Mouse (Mus musculus) cerebral cortex, adult 2 months (tissue): Measurements from ENCODE around the gene Polr3a.

Experiments
- WGBS: fragments of 180-500 bp; shearing (Covaris S2); methylation state at CpG from one replicate; pipeline ENCODE4 v1.1.7; 2018; 5-methylcytosine and 5-hydroxymethylcytosine counted together

The Polr3a gene

DNA sequence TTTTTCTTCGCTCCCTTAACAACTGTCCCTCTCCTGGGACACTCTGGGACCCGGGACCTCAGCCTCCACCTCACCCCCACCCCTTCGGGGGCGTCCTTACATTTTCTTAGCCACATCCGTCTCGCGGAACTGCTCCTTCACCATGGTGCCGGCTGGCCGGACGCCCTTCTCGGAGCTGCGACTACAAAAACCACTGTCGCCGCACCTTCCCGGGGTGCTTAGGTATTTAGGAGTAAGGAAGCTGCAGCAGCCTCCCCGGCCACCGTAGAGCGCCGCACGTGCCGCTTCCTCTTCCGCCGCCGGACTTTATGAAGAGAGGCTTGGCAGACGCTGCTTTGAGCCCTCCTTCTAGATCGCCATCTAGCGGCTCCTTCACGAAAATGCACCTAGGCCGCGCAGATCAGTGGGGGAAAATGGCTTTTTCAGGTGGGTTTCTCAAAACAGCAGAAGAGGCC, at the start of gene Polr3a, which contains the start of gene Rps24:
Gene Polr3a, minus strand, starts transcription at position 286 of the 455 bp plus-strand sequence.
Gene Rps24, plus strand, starts transcription at position 353 of the 455 bp plus-strand sequence.
- under 1% methylated on average over 30 of the region's 30 CpGs for WGBS

- WGBS = 83% methylated on average over 9 of the region's 9 CpGs
Observed at GRCm38 (mm10) chr14:24534865-24535545, 48.1 kb upstream of the Polr3a start.

- WGBS = 28% methylated on average over 6 of the region's 6 CpGs
Observed at GRCm38 (mm10) chr14:24530228-24530627, 43.4 kb upstream of the Polr3a start.

GRCm38 (mm10) chr14:24526440-24526839, 39.6 kb upstream of the Polr3a start:
- 46% methylated on average over 10 of the region's 10 CpGs for WGBS

DNA sequence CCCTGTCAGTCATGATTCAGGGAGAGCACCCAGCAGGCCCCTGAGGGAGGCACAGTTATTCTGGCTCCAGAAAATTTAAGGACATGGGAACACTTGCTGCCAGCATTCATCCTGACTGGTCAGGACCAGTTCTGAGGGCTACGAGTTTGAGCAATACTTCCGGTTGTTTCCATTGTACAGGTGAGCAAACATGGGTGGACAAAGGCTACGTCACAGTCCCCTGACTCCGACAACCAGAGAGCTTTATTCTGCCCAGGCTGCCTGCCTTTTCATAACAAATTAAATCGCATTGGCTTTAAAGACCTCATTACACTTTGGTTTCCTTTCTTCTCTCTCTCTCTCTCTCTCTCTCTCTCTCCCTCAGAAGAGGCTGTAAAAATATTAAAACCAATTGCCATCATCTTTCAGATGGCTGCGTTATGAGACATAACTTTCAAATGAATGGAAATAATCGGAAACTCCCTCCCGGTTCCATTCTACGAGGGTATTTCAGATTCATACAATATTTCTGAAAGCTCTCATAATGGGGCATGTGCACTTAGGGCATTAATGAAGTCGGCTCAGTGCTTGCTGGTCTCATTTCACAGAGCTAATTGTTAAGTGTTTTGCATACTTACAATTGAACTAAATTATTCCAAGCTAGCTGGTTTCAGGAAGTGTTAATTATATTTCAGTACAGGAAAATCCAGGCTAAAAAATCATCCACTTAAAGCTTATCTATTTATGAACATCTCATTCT, 39.0 kb upstream of the Polr3a start:
- whole genome bisulfite sequencing = 55% methylated on average over 10 of the region's 10 CpGs

GRCm38 (mm10) chr14:24525137-24525536, 38.3 kb upstream of the Polr3a start:
- 76% methylated on average over 3 of the region's 3 CpGs for WGBS

GRCm38 (mm10) chr14:24521597-24521996, 34.7 kb upstream of the Polr3a start:
- 88% methylated on average over 8 of the region's 8 CpGs for WGBS

DNA sequence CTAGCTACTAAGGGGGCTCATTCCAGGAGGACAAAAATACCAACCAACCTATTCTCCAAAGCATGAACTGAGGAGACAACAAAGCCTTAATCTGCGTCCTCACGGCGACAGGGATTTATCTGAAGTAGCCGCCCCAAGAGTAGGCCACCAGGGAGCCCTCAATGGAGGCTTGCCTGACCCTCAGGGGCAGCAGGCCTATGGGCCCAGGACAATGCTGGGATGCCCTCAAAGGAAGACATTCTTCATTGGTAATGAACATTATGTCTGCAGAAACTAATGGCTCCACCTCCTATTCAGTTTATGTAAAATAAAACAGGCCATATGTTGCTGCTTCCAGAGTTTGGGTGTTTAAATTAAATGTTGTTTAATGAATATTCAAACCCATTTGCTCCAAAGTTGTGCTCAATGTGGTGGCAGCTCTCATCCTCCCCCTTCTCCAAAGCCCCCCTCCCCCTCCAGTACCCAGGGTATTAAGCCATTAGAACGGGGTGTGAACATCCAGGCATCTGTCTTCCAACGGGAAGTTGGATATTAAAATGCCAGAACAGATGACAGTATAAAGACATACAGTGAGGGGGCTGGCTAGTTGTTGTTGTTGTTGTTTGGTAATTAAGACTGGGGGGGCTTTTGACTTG, 25.8 kb upstream of the Polr3a start:
- 81% methylated on average over 6 of the region's 6 CpGs for WGBS

DNA sequence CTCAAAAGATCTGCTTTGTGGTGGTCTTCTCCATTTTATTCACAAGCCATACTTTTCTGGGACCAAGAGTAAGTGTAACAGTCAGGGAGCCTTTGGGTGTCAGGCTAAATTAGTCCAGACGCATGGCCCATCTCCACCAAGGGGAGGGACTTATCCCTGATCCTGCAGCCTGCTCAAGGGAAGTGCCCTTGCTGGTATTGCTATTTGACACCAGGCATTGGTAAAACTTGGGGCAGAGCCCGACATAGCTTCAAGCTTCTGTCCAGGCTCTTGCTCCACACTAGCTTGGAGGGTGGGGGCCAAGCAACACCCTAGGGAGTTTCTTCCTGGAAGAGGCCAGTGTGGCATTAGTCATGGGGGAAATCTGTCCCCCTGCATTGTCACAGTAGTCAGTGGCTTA, 23.8 kb upstream of the Polr3a start:
- 93% methylated on average over 2 of the region's 2 CpGs for WGBS

- WGBS = 98% methylated on average over 1 of the region's 1 CpGs
Observed at GRCm38 (mm10) chr14:24510218-24510617, 23.4 kb upstream of the Polr3a start.

DNA sequence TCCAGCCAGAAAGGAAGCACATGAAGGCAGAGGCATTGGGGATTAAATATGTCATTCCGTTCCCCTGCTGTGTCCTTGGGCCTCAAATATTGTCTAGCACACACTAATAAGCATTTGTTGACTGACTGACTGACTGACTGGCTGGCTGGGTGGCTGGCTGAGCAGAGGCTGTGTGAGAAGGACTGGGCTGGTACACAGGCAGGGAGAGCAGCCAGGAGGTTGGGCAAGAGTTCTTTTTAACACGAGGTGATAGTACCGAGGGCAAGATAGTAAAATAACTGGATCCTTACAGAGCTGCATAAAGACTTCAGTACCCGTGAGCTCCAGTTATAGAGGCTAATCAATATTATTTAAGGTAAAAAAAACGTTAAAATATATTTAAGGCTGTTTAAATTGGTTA, 22.7 kb upstream of the Polr3a start:
- 62% methylated on average over 5 of the region's 5 CpGs for WGBS

DNA sequence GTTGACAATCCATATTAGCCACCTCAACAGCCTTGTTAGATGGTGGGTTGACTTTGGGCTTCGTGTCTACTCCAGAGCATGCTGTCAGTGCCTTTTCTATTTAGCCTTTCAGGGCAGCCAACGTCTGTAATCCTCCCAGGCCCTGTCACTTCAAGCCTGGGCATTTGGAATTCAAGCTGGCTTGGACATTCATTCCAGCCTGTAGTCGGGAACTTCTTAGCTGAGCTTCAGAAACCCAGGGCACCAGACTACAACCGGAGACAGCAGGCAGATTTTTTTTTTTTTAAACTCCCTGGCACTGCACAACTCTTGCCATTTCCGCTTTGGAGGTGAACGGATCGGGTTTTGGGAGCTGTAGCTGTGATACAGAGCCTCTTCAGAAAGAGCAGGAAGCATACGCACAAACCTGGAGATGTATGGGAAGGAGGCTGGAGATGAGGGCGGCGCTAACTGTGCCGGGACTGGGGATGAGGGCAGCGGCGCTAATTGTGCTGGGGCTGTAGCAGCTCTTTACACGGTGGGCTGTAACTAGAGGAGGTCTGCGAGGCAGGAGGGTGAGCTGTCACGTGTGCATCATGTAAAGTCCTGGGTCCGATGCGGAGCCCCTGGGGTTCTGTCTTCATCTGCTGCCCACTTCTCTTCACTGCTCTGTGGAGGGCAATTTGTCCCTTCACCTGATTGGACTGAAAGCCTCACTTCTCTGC, 21.4 kb upstream of the Polr3a start:
- 23% methylated on average over 18 of the region's 18 CpGs for WGBS

DNA sequence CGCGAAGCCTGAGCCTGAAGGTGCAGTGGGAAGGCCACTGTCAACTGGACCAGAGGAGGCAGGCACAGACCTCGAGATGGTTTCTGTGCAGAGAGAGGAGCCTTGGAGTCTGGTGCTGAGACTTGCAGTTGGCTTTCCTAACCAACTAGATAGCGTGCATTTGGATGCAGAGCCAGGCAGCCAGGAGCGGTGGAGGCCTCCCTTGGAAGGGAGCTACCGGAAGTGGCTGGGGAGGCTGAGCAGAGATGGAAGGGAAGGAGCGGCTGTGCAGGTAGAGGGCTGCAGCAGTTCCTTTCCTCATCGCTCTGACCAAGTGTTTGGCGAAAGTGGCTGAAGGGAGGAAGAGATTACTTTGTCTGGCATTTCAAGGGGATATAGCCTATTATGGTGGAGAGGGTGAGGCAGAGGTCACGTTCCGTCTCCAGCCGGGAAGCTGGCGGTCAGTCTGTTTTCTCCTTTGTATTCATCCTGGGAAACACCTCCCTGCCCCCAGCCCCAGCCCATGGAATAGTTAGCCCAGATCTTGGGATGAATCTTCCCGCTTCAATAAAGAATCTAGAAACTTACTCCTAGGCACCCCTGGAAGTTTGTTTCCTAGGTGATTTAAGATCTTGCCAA, 20.7 kb upstream of the Polr3a start:
- 67% methylated on average over 14 of the region's 14 CpGs for WGBS

DNA sequence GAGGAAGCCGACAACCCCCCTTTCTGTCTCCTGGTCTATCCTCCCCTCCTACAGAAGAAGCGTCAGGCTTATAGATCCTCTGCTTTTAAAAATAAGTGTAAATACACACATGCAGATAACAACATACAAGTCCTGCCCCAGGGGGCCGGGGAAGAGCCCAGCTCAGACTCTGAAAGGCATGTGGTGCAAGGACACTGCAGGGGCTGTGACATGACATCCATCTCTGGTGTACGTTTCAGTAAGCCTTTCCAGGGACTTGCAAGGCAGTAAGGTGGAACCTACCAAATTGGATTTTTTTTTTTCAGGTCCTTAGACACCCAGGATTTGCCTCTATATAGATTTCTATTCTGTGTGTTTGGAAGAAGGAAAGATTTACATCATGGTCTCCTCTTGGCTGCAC, 14.4 kb upstream of the Polr3a start:
- 62% methylated on average over 4 of the region's 4 CpGs for WGBS

DNA sequence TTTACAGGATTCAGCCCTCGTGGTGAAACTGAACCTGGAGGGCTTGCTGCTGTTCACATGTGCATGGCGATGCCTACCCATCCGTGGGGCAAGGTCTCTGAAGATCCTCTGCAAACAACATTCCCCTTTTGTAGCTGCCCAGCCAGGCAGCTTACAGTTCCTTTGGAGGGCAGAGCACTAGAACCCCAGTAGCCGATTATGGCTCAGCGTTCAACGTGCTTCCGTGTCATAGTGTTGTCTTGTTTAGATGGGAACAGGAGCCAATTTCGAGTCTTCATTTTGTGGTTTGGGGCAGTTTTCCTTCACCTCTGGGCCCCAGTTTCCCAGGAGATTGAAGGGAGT, 14.0 kb upstream of the Polr3a start:
- 12% methylated on average over 8 of the region's 8 CpGs for WGBS

DNA sequence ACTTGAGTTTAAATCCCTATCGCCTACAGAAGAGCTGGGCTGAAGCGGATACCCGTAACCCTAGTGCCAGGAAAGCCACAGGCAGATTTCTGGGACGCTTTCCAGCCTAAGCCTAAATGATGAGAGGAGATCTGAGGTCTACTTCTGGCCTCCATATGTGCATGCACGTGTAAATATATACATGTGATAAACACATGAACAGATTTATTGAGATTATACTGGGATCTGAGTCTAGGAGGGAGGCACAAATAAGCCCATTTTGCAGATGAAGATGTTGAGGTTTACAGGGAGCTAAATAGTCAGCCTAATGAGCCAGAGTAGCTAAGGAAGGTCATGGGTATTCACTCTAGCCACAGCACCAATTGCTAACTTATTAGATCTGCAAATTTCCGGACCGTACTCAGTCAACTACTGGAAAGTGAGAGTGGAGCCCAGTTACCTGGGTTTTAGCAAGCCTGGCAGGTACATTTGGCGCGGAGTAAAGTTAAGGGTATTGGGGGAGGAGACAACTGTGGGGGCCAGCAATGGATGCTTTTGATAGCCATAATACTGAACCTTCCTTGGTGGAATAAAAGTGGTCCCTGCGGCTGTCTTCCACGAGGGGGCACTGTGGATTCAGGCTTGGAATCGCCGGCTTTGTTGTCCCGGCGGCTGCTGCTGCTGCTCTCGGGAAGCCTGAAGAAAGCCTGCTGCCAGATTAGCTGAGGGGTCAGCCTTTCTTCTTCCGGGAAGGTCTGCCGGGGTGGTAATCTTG, 13.4 kb upstream of the Polr3a start:
- WGBS = 20% methylated on average over 18 of the region's 18 CpGs

DNA sequence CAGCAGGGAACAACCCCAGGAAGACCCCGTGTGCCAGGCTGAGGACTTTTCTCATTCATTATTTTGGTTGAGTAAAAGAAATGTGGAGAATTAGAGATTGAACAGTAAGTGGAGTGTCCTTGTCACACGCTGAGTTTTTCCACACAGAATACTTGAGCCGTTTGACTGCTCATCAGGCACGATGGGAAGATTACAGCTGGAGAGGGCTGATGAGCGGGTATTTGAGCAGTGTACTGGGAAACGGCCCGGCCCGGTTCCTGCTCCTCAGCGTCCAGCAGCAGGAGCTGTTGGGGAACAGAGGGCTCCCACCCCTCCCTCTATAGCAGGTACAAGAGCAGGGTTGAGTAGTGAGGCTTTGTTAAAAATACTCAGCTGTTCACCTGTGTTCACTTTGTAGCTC, 12.6 kb upstream of the Polr3a start:
- WGBS = 32% methylated on average over 9 of the region's 9 CpGs

- 78% methylated on average over 5 of the region's 5 CpGs for WGBS
Observed at GRCm38 (mm10) chr14:24498561-24499255, 11.8 kb upstream of the Polr3a start.

DNA sequence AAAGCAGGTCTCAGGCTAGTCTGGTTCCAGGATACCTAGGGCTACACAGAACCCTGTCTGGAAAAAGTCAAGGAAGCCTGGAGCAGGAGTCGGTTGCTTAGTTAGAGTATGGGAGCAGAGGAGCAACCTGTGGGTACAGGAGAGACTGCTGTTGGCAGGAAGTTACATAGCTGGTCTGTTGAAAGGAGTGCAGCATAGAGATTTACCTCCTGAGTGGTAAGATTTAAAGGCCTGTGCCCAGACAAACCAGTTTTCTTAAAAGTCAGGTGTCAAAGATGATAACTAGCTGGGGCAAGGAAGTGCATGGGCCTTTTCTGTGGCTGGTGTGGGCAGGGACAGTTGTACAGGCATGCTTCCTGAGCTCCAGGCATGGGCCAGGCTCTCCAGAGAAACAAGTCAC, 10.6 kb upstream of the Polr3a start:
- WGBS = 83% methylated on average over 1 of the region's 1 CpGs

GRCm38 (mm10) chr14:24496507-24496906, 9.6 kb upstream of the Polr3a start:
- WGBS = 79% methylated on average over 1 of the region's 1 CpGs
